Mouse (Mus musculus) hindbrain, embryonic 16.5 days (tissue): ENCODE data around the gene Grb10. TPM values are rescaled to one million over a fixed set of nuclear protein-coding genes. Genes with fewer than 3 reads are reported as not detected.
A peak's percentile ranks its signal among the peaks of the same experiment; 100 is the strongest.

Experiments used
- ATAC-seq: fragments of 200-750 bp; cut with Nextera tagmentation; 2 replicates; pipeline ENCODE4 v1.8.0; 2017; ENCODE audit warnings: moderate TSS enrichment, moderate library complexity
- H3K27ac ChIP-seq: fragments of 300-500 bp; sonication (generic); 2 replicates; pipeline ENCODE4 v1.5.1; 2014; ENCODE audit warnings: low read depth, mild to moderate bottlenecking, control low read depth, low read length, moderate library complexity
- H3K27me3 ChIP-seq: fragments of 300-500 bp; sonication (generic); replicated peaks from 2 replicates; pipeline ENCODE4 v1.6.1; 2014; ENCODE audit warnings: low read length; ENCODE audit not compliant: control insufficient read depth, insufficient read depth
- H3K36me3 ChIP-seq: fragments of 300-500 bp; sonication (generic); 2 replicates; pipeline ENCODE4 v1.6.1; 2014; ENCODE audit warnings: mild to moderate bottlenecking, low read length, moderate library complexity, mixed read lengths; ENCODE audit not compliant: control insufficient read depth, insufficient read depth
- H3K4me1 ChIP-seq: fragments of 300-500 bp; sonication (generic); 2 replicates; pipeline ENCODE4 v1.6.1; 2014; ENCODE audit warnings: low read depth, low read length; ENCODE audit not compliant: control insufficient read depth, insufficient read depth
- H3K4me2 ChIP-seq: fragments of 300-500 bp; sonication (generic); 2 replicates; pipeline ENCODE4 v1.6.1; 2014; ENCODE audit warnings: mild to moderate bottlenecking, low read length, control low read depth, moderate library complexity
- H3K4me3 ChIP-seq: fragments of 300-500 bp; sonication (generic); 2 replicates; pipeline ENCODE4 v1.5.1; 2014; ENCODE audit warnings: mild to moderate bottlenecking, low read length, control low read depth, moderate library complexity
- H3K9ac ChIP-seq: fragments of 300-500 bp; sonication (generic); 2 replicates; pipeline ENCODE4 v1.6.1; 2014; ENCODE audit warnings: low read depth, mild to moderate bottlenecking, control low read depth, low read length, moderate library complexity
- H3K9me3 ChIP-seq: fragments of 300-500 bp; sonication (generic); 2 replicates; pipeline ENCODE4 v1.6.1; 2014; ENCODE audit warnings: mild to moderate bottlenecking, low read length, moderate library complexity; ENCODE audit not compliant: control insufficient read depth
- WGBS: fragments of 180-500 bp; shearing (Covaris S2); extraction: QIAGEN DNeasy Blood & Tissue Kit; methylation state at CpG from one replicate; pipeline ENCODE4 v1.1.7; 2014; 5-methylcytosine and 5-hydroxymethylcytosine counted together
- polyA plus RNA-seq: library from polyadenylated mRNA; unstranded; fragments of >200 nt; fragmentation: Nextera tagmentation; extraction: Ambion mirVana; gene quantifications from 2 replicates; pipeline ENCODE4 v1.2.1, GENCODE M21; 2015

Gene Grb10
- polyA plus RNA-seq, 1 experiment from 2014 or later = 72.7 TPM

- ATAC-seq = no peak
- Histone ChIP-seq H3K27ac (no peak overlapping the region), H3K4me2 (no peak overlapping the region), H3K4me3 (no peak overlapping the region), H3K36me3 (no peaks in the 10 kb centered on the region), H3K27me3 (no peaks in the 10 kb centered on the region), H3K9me3 (no peaks in the 10 kb centered on the region), H3K4me1 (no peaks in the 10 kb centered on the region), H3K9ac (no peak overlapping the region)
- WGBS = 42% methylated on average over 2 of the region's 2 CpGs
Measured at GRCm38 (mm10) chr11:11993183-11993582, 45.3 kb downstream of the Grb10 start.

GRCm38 (mm10) chr11:11989850-11990249 lies 48.6 kb downstream of the Grb10 start:
- Histone ChIP-seq H3K27ac (no peak overlapping the region), H3K4me3 (no peak overlapping the region), H3K9ac (no peak overlapping the region), H3K4me1 (no peaks in the 10 kb centered on the region), H3K9me3 (no peaks in the 10 kb centered on the region), H3K27me3 (no peaks in the 10 kb centered on the region), H3K36me3 (no peaks in the 10 kb centered on the region), H3K4me2 (no peak overlapping the region)
- 93% methylated on average over 4 of the region's 4 CpGs for WGBS
- no peak for ATAC-seq

GRCm38 (mm10) chr11:11987233-11987632 lies 51.2 kb downstream of the Grb10 start:
- WGBS = 85% methylated on average over 3 of the region's 3 CpGs
- Histone ChIP-seq H3K9me3 (no peaks in the 10 kb centered on the region), H3K9ac (no peak overlapping the region), H3K4me1 (no peaks in the 10 kb centered on the region), H3K4me3 (no peak overlapping the region), H3K27ac (no peak overlapping the region), H3K4me2 (no peak overlapping the region), H3K36me3 (no peaks in the 10 kb centered on the region), H3K27me3 (no peaks in the 10 kb centered on the region)
- no peak for ATAC-seq

GRCm38 (mm10) chr11:11978611-11979197 lies 59.8 kb downstream of the Grb10 start:
- ATAC-seq = no peak
- Histone ChIP-seq H3K9ac (no peak overlapping the region), H3K9me3 (no peaks in the 10 kb centered on the region), H3K4me3 (no peak overlapping the region), H3K27ac (no peak overlapping the region), H3K27me3 (no peaks in the 10 kb centered on the region), H3K4me2 (no peak overlapping the region), H3K4me1 (no peaks in the 10 kb centered on the region), H3K36me3 (no peaks in the 10 kb centered on the region)
- WGBS = 69% methylated on average over 5 of the region's 5 CpGs

- no peaks in the 10 kb centered on the region for H3K27me3 ChIP-seq
- no peaks in the 10 kb centered on the region for H3K4me1 ChIP-seq
- no peak overlapping the region for H3K27ac ChIP-seq
- no peak overlapping the region for H3K4me3 ChIP-seq
- ATAC-seq = peak; percentile 81
- 30% methylated on average over 10 of the region's 10 CpGs for WGBS
- 0 out of 2 replicates have a peak, but pooled peaks cover 5% of the 10 kb centered on the region for H3K9me3 ChIP-seq
- peaks cover 7% of the 10 kb centered on the region for H3K36me3 ChIP-seq
- no peak overlapping the region; the same call in 1 of the 2 replicates for H3K9ac ChIP-seq
- H3K4me2 ChIP-seq = peak overlapping the region; percentile 18; the same call in 1 of the 2 replicates
Measured at GRCm38 (mm10) chr11:11974591-11975255, 63.8 kb downstream of the Grb10 start.

GRCm38 (mm10) chr11:11973366-11974014 lies 65.0 kb downstream of the Grb10 start:
- WGBS = 40% methylated on average over 8 of the region's 8 CpGs
- Histone ChIP-seq H3K9me3 (0 out of 2 replicates have a peak, but pooled peaks cover 5% of the 10 kb centered on the region), H3K4me1 (no peaks in the 10 kb centered on the region), H3K9ac (no peak overlapping the region), H3K36me3 (peaks cover 7% of the 10 kb centered on the region), H3K4me3 (no peak overlapping the region), H3K4me2 (no peak overlapping the region), H3K27me3 (no peaks in the 10 kb centered on the region), H3K27ac (no peak overlapping the region)
- peak; percentile 90 for ATAC-seq

GRCm38 (mm10) chr11:11972401-11973110 lies 65.9 kb downstream of the Grb10 start:
- Histone ChIP-seq H3K4me2 (no peak overlapping the region), H3K9me3 (0 out of 2 replicates have a peak, but pooled peaks cover 5% of the 10 kb centered on the region), H3K36me3 (peaks cover 7% of the 10 kb centered on the region), H3K9ac (no peak overlapping the region), H3K27me3 (no peaks in the 10 kb centered on the region), H3K4me3 (no peak overlapping the region), H3K27ac (no peak overlapping the region), H3K4me1 (no peaks in the 10 kb centered on the region)
- 80% methylated on average over 6 of the region's 6 CpGs for WGBS
- ATAC-seq = no peak

GRCm38 (mm10) chr11:11970246-11970645 lies 68.2 kb downstream of the Grb10 start:
- 96% methylated on average over 11 of the region's 11 CpGs for WGBS
- H3K4me3 ChIP-seq = no peak overlapping the region
- no peak overlapping the region for H3K9ac ChIP-seq
- H3K4me2 ChIP-seq = no peak overlapping the region
- 0 out of 2 replicates have a peak, but pooled peaks cover 5% of the 10 kb centered on the region for H3K9me3 ChIP-seq
- no peaks in the 10 kb centered on the region for H3K27me3 ChIP-seq
- H3K36me3 ChIP-seq = peaks cover 7% of the 10 kb centered on the region
- H3K4me1 ChIP-seq = no peaks in the 10 kb centered on the region
- no peak for ATAC-seq
- no peak overlapping the region for H3K27ac ChIP-seq

GRCm38 (mm10) chr11:11968830-11969229 lies 69.7 kb downstream of the Grb10 start:
- no peaks in the 10 kb centered on the region for H3K27me3 ChIP-seq
- H3K27ac ChIP-seq = no peak overlapping the region
- ATAC-seq = no peak
- no peaks in the 10 kb centered on the region for H3K4me1 ChIP-seq
- no peak overlapping the region for H3K4me3 ChIP-seq
- 0 out of 2 replicates have a peak, but pooled peaks cover 5% of the 10 kb centered on the region for H3K9me3 ChIP-seq
- H3K4me2 ChIP-seq = no peak overlapping the region
- WGBS = 29% methylated on average over 6 of the region's 6 CpGs
- H3K36me3 ChIP-seq = peaks cover 7% of the 10 kb centered on the region
- H3K9ac ChIP-seq = no peak overlapping the region
